Comparison of ENCODE assay signal across 21 mouse cellular contexts in genomic region chr15:97438235-97438760, GRCm38 (mm10).
A peak's percentile ranks its signal among the peaks of the same experiment; 100 is the strongest.
DNase-seq lines count a peak whose midpoint lies in the region; ATAC-seq and TF ChIP-seq lines count a peak whose summit lies in the region.
"Had no signal": no experiment of that assay in that cellular context is flagged by ENCODE, and none has a peak within 500 bp of the region (broad histone marks: within the 10 kb centered on the region; RNA-seq: fewer than 3 reads in every experiment).

No protein-coding gene starts in this region.

- DNase-seq in forebrain, embryonic 14.5 days (ENCODE audit: low spot score), result peak; percentile 19
- DNase-seq in forebrain, postnatal 0 days, result no peak
- DNase-seq in B cell, adult 2 months, result peak; percentile 65 to 72
- DNase-seq in splenic B cell, adult 2 months (ENCODE audit: low read depth, low spot score), result peak; percentile 56
- DNase-seq in spleen, adult 18-20 months, result no peak
- DNase-seq: adrenal gland, adult 2 months; adrenal gland, postnatal 10 days; adrenal gland, postnatal 25 days; cerebellum, adult 11 months; cerebellum, adult 18-20 months; cerebellum, adult 8-10 months; cerebellum, adult 9-11 months; cerebellum, postnatal 14 days; cerebellum, postnatal 36 days; embryo, embryonic 11 days had no signal

- H3K4me3 ChIP-seq in forebrain, embryonic 14.5 days (ENCODE audit: low read depth, low read length), result no peak overlapping the region
- H3K4me3 ChIP-seq in forebrain, postnatal 0 days (ENCODE audit: low read depth, low read length), result no peak overlapping the region
- H3K4me3 ChIP-seq: embryonic facial prominence, embryonic 13.5 days; embryonic facial prominence, embryonic 15.5 days; erythroblast, embryonic 14.5 days; forebrain, embryonic 10.5 days; forebrain, embryonic 12.5 days; forebrain, embryonic 15.5 days had no signal

- no peaks in the 10 kb centered on the region for H3K36me3 ChIP-seq in forebrain, embryonic 14.5 days (ENCODE audit: control insufficient read depth, insufficient read depth, low read length)
- no peaks in the 10 kb centered on the region for H3K36me3 ChIP-seq in forebrain, postnatal 0 days (ENCODE audit: insufficient read depth)
- H3K36me3 ChIP-seq in splenic B cell, adult 2 months (ENCODE audit: control insufficient read depth, insufficient read depth, low read length, poor library complexity, severe bottlenecking), result no peaks in the 10 kb centered on the region
- H3K36me3 ChIP-seq: embryonic facial prominence, embryonic 13.5 days; embryonic facial prominence, embryonic 15.5 days; forebrain, embryonic 10.5 days; forebrain, embryonic 12.5 days; forebrain, embryonic 15.5 days had no signal

- no peak overlapping the region for H3K9ac ChIP-seq in forebrain, embryonic 14.5 days (ENCODE audit: low read length)
- no peak overlapping the region for H3K9ac ChIP-seq in forebrain, postnatal 0 days
- H3K9ac ChIP-seq: embryonic facial prominence, embryonic 13.5 days; embryonic facial prominence, embryonic 15.5 days; forebrain, embryonic 12.5 days; forebrain, embryonic 15.5 days had no signal

- no peak for TF ChIP-seq CTCF in forebrain, postnatal 0 days (IDR thresholded peaks at IDR 0.05; ENCODE audit: low read depth)

- no peak overlapping the region for H3K4me2 ChIP-seq in forebrain, embryonic 14.5 days (ENCODE audit: low read length)
- no peak overlapping the region for H3K4me2 ChIP-seq in forebrain, postnatal 0 days (ENCODE audit: low read depth)
- H3K4me2 ChIP-seq: embryonic facial prominence, embryonic 13.5 days; embryonic facial prominence, embryonic 15.5 days; forebrain, embryonic 12.5 days; forebrain, embryonic 15.5 days had no signal

- H3K27me3 ChIP-seq in forebrain, embryonic 14.5 days (replicated peaks; ENCODE audit: control insufficient read depth, insufficient read depth, low read length), result no peaks in the 10 kb centered on the region
- H3K27me3 ChIP-seq in forebrain, postnatal 0 days (ENCODE audit: insufficient read depth, low read length), result no peaks in the 10 kb centered on the region
- no peaks in the 10 kb centered on the region for H3K27me3 ChIP-seq in splenic B cell, adult 2 months (ENCODE audit: control insufficient read depth, insufficient read depth, low read length, poor library complexity, severe bottlenecking)
- H3K27me3 ChIP-seq: embryonic facial prominence, embryonic 13.5 days; embryonic facial prominence, embryonic 15.5 days; forebrain, embryonic 12.5 days; forebrain, embryonic 15.5 days had no signal

- no peak overlapping the region for H3K27ac ChIP-seq in forebrain, embryonic 14.5 days (ENCODE audit: low read depth, low read length)
- H3K27ac ChIP-seq in forebrain, postnatal 0 days (ENCODE audit: low read depth, low read length), result no peak overlapping the region
- H3K27ac ChIP-seq: embryonic facial prominence, embryonic 13.5 days; embryonic facial prominence, embryonic 15.5 days; forebrain, embryonic 10.5 days; forebrain, embryonic 12.5 days; forebrain, embryonic 15.5 days had no signal

- H3K4me1 ChIP-seq in forebrain, embryonic 14.5 days (ENCODE audit: control insufficient read depth, insufficient read depth, low read length), result no peaks in the 10 kb centered on the region
- H3K4me1 ChIP-seq in forebrain, postnatal 0 days (ENCODE audit: insufficient read depth), result no peaks in the 10 kb centered on the region
- H3K4me1 ChIP-seq: embryonic facial prominence, embryonic 13.5 days; embryonic facial prominence, embryonic 15.5 days; forebrain, embryonic 10.5 days; forebrain, embryonic 12.5 days; forebrain, embryonic 15.5 days had no signal

- no peak for ATAC-seq in forebrain, embryonic 14.5 days
- ATAC-seq in forebrain, postnatal 0 days, result no peak
- ATAC-seq: forebrain, embryonic 15.5 days had no signal

- WGBS in forebrain, embryonic 14.5 days, result 84% methylated on average over 5 of the region's 5 CpGs
- WGBS in forebrain, postnatal 0 days, result 75% methylated on average over 5 of the region's 5 CpGs

- no peaks in the 10 kb centered on the region for H3K9me3 ChIP-seq in forebrain, embryonic 14.5 days (replicated peaks; ENCODE audit: control insufficient read depth, low read length)
- no peaks in the 10 kb centered on the region for H3K9me3 ChIP-seq in forebrain, postnatal 0 days (ENCODE audit: low read length)
- H3K9me3 ChIP-seq: embryonic facial prominence, embryonic 13.5 days; embryonic facial prominence, embryonic 15.5 days; forebrain, embryonic 10.5 days; forebrain, embryonic 12.5 days; forebrain, embryonic 15.5 days had no signal

Comparison
In these comparisons a context has a peak if more than half of its experiments do, and no peak if none do; other contexts are left out.
1. DNase-seq: peak in forebrain, embryonic 14.5 days (single experiment), B cell, adult 2 months (2 of 2) and splenic B cell, adult 2 months (single experiment); none in forebrain, postnatal 0 days (single experiment) and spleen, adult 18-20 months (0 of 2).